Mouse (Mus musculus): ENCODE measurements around the gene Zbtb43.

Zbtb43 gene

DNA sequence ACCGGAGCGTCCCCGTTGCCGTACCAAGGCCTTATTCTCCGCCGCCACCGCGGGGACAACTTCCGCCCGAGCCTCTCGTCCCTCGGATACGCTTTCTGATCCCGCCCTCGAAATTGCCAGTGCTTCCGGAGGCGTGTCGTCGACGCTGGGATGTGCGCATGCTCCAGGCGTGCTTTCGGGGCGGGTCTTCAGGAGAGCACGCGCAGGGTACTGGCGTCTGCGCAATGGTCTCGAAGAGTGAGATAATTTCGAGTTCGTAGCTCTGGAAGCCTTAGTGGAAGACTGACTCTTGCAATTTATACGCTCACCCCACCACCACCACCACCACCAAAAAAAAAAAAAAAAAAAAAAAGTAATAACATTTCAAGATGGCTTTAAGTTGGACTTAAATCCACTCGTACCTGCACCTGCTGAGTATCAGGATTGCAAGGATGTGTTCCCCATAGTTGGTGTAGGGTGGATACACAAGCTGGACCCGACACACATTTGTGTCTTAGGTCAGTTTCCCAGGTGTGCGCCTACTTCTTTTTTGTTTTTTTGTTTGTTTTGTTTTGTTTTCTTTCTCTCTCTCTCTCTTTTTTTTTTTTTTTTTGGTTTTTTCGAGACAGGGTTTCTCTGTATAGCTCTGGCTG is at the start of gene Zbtb43:
Gene Zbtb43 (minus strand): TSS at position 94 of the 632 bp plus-strand sequence.
- peak; percentile 98 for DNase-seq

DNA sequence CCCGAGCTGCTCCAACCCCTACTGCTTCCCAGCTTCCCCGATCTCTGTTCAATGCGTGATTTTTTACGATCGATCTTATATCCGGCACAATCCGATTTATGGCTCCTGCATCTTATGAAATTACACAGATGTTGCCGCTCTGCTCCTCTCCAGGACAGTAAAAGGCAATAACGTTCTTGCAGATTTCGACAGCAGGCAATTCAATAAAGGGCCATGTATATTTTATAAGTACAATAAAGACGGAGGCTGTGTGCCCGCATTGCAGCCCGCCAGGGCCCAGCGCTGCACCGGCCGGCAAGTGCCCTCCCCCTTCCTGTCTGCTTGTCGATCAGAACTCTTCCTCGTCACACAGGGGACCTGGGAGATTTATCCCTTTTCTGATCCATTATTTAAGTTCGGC is 47.5 kb upstream of the Zbtb43 start:
- DNase-seq: no peak

DNA sequence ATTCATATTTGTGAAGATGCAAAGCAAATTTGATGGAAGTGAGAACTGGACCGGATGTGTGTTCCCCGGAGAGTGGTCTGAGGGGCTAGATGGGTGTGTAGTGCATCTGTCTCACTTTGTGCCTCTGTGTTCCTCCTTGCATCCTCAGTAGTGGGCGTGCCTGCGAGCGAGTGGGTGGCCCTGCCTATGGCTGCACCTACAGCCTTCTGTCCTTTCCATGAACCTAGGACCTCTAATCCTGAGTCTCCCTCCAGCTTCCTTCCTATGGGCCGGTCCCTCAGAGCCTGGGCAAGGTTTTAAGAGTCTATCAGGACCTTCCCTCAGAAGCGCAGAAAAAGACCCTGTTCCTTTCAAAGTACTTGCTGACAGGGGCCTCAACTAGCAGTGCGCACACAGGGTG is 47.1 kb upstream of the Zbtb43 start:
- no peak for DNase-seq

DNA sequence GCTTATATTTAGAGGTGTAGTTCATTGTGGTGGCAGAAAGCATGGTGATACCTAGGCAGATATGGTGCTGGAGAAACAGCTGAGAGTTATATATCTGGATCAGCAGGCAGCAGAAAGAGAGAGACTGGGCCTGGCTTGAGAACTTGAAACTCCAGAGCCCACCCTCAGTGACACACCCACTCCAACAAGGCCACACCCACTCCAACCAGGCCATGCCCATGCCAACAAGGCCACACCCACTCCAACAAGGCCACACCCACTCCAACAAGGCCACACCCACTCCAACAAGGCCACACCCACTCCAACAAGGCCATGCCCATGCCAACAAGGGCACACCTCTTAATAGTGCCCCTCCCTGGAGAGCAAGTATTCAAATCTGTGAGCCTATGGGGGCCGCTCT is 42.4 kb upstream of the Zbtb43 start:
- no peak for DNase-seq

DNA sequence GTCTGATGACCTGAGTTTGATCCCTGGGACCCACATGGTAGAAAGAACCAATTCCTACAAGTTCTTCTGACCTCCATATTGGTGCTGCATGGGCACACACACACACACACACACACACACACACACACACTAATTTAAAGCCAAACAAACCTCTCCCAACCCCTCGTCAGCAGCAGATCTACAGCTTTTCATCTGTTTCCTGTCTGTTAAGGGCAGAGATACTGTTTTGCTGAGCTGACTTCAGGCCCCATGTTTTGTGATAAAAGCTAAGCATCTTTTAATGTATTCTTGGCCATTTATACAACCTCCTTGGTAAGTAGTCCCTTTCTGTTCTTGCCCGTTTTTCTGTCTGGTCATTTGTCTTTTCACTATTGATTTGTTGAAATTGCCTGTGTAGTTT is 34.2 kb upstream of the Zbtb43 start:
- no peak for DNase-seq

DNA sequence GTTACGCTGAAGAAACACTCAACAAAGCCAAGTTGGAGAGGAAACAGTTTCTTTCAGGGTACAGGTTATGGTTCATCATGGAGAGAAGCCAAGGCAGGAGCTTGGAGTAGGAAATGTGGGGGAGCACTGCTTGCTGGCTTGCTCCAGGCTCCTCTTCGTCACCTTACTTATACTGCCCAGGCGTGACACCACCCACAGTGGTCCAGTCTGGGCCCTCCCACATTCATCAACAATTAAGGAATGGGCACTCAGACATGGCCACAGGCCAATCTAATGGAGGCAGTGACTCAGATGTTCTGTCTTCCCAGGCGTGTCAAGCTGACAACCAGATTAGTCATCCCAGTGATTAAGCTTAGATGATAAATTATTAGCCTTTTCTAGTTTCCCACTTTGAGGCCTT is 29.9 kb upstream of the Zbtb43 start:
- no peak for DNase-seq

DNA sequence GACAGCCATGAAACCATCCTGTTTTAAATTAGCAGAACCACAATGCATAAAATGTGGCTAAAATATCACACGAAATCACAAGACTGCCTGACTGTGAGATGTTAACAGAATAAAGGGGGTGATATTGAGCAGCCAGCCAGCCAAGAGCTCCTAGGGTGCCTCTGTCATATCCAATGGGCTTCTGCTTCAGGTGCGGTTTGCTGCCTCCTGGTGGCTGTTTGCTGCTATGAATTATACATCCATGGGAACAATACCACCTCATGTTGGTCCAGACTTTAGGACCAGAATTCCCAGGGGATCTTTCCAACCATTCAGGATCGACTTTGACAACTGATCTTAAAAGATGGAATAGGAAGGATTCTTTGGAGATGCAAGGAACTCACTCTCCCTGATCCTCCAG is 27.3 kb upstream of the Zbtb43 start:
- DNase-seq: no peak

DNA sequence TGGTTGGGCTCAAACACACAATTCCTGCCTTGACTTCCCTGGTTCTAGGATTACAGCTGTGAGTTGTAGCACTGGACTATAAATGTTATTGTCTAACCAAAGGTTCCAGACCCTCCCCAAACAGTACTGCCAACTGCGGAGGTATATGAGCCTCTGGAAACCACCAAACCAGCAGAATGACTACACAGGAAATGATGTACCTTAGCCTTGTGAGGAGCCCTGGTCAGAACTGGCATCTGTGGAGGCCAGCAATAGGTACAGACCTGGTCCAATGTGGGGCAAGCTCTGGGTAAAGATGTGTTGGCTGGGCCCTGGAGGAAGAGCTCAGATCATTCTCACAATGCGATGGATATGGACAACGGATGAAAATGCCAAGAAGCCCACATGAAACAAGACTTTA is 23.7 kb upstream of the Zbtb43 start:
- DNase-seq: no peak

DNA sequence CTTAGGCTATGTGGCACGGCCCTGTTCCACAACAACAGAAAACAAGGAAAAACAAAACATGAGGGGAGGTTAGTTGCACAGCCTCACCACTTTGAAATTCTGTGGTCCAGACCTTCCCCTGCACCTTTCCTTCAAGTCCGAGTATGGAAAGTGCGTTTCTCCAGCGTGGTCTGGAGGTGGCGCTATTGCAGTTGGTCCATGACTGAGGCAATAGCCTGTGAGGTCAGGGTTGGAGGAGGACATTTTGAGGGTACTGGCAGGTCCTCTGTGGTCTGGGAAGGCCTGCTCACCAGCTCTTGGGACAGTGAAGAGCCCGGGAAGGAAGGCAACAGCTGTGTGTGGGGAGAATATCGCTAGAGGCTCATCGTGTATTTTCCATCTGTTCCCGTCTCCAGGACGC is 21.2 kb upstream of the Zbtb43 start:
- DNase-seq: no peak

DNA sequence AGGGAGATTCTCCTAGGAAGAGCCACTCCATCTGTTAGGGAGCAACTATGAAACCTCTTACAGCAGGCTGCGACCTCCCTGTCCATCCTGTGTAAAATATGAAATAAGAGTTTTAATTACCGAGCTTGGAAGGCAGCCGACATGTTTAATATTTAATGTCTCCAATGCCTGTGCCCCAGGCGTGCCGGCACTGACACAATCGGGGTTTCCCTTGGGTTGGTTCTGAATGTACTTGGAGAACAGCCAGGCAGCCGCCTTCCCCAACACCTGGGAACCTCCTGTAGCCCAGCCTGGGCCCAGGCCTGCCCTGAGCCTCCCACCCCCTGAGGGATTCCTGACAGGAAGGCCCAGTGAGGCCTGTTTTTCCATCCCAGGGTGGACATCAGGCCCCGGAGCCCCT is 19.0 kb upstream of the Zbtb43 start:
- DNase-seq: no peak

DNA sequence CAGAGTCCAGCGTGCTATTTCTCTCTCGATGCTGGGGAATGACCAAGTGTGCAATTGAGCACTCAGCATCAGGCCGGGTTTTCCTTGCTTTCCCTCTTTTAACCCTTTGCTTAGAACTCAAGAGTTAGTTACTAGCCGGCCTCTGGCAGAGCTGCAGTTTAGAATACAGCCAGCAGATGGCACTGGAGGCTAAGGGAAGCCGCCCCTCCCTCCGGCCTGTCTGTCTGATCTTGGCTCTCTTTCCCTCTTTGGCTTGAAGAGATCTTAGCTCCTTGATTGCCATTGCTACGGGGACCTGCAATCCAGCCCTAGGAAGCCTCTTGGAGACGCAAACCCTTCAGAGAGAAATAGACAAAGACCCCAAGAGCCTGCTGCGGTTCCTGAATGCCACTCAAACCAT is 18.5 kb upstream of the Zbtb43 start:
- DNase-seq: peak; percentile 79

DNA sequence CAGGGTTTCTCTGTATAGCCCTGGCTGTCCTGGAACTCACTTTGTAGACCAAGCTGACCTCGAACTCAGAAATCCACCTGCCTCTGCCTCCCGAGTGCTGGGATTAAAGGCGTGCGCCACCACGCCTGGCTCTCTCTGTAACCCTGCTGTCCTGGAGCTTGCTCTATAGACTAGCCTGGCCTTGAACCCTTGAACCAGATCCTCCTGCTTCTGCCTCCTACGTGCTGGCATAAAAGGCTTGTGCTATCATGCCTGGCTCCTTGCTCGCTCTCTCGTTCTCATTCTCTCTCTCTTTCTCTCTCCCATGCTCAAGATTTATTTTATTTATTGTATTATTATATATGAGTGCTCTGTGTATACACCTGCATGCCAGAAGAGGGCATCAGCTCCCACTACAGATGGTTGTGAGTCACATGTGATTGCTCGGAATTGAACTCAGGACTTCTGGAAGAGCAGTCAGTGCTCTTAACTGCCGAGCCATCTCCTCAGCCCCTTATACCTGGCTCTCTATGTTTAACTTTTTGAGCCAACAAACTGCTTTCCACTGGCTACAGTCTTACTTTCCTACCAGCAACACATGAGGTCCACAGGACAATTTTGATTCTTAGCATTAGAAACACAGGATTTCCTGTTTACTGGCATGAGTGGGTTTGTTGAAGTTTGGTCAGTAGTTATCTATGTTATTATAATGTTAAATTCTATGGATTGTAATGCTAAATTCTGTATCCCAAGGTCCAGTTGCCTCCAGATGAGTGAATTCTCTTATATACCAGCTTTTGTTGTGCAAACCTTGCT is 9.8 kb upstream of the Zbtb43 start:
- DNase-seq: no peak

DNA sequence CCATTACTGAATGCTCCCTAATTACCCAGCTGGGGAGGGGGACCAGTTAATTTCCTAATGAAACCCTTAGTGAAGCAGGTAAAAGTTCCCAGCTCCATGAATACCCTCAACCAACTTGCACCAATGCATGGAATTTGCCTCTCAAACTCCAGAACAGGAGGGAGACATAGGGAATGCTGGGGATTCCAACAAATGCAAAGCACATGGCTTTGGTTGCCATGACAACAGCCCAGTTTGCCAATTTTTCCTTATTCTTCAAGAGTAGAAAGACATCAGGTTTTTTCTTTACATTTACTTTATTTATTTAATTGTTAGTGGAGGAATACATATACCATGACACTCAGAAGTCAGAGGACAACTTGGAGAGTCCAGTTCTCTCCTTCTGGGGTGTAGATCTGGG is 7.6 kb upstream of the Zbtb43 start:
- DNase-seq: peak; percentile 53

DNA sequence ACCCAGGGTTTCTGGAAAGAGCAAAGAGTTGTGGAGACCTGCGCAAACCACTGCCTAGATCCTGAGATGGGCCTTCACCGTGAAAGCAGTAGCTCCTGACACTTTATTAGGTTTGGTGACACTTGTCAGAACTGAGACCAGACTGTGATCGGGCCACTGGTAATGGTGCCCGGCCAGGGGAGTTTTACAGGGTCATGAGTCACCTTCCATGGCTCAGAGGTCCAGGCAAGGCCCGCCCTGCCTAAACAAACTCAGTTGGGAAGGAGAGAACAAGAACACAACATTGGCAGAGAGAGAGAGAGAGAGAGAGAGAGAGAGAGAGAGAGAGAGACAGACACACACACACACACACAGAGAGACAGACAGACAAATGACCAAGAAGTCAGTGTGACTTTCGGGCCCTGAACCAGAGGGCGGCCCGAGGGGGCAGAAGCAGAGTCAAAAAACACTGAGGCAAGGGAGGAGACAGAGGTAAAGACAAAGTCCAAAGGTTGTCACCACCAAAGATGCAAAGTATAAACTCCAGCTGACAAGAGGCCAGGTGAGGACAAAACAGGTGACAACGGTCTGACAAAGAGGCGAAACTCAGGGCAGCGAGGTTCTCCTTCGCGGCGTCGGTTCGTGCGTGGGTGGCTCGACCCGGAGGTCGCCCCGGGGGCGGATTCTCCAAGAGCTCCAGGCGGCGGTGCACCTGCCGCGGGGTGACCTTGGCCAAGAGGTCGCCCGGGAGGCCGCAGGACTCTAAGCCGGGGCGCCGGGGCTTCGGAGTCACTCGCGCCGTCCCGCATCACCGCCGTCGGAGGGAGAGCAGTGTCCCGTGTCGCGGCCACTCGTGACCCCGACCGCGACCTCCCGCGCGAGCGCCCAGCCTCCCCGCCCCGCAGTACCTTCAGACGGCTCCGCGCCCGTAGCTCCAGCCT is 553 bp downstream of the Zbtb43 start:
- DNase-seq: no peak

DNA sequence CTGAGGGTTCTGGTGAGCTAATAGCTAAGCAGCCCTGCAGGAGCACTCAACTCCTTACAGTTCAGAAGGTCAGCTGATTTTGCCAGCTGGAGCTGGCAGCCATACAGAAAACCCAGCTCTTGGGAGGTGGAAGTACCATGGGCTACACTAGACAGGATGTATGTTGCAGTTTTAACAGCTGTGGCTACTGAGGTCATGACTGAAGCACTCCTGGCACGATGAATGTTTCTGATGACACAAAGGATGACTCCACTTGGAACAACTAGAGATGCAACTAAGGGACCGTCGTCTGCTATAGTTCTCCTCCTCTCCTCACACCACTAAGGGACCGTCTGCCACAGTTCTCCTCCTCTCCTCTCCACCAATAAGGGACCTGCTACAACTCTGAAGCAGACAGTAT is 2.4 kb downstream of the Zbtb43 start:
- no peak for DNase-seq

DNA sequence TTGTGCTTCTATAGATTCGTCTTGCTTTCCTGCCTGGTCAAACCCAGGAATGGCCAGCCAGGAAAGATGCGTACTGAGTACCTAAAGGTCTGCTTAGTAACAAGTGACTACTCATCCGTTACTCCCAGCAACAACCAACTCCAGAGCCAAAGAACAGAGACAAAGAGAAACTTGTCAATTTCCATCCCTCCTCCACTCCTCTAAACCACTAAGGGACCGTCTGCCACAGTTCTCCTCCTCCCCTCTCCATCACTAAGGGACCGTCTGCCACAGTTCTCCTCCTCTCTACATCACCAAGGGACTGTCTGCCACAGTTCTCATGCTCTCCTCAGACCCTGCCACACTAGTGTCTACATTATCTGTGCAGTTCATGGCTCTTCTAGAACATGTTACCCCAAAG is 3.1 kb downstream of the Zbtb43 start:
- DNase-seq: no peak

DNA sequence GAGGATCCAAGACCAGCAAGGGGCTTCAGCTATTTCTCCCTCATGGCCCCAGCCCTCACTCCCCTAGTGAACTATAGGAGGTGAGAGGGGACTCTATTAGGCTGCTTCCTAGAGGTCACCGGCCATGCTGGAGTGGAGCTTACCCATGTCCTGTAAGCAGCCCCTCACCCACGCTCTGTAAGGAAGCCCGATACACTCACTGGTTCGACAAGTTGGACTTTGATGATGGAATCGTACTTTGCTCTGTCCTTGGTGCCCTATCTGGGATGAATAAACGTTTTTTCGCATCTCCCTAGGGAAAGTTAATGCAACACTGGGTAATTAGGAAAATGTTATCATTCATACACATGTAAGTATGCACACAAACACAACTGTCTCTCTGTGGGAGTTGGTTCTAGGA is 6.3 kb downstream of the Zbtb43 start:
- no peak for DNase-seq

DNA sequence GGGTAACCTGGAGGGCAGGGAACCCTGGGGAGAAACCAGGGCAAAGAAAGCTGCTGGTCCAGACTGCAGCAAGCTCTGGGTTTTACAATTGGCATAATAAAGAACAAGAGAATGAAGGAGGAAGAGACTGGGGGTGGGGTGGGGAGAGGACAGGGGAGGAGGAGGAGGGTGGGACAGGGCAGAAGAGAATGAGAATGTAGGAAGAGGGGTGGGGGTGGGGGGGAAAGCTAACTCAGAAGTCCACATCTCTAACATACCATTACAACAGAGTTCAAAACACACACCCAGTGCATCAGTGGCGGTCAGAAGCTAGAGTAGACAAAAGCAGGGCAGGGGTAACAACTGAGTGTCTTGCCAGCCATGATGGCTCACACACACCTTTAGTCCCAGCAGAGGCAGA is 7.3 kb downstream of the Zbtb43 start:
- DNase-seq: no peak

DNA sequence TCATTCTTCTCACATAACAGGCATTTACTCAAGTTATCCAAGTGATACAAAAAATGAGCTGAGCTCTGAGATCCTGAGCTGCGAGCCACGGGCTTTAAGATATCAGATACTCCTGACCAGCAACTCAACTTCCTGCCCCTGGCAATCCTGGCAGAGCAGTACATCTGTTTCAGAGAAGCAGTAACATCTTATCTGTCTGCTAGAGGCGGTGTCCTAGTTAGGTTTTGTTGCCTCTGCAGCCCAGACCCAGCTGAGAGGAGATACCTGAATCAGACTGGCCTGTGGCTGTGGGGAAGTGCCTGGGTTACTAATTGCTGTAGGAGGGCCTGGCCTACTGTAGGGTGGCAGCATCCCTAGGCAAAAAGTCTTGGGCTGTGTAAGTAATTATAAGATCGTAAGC is 8.7 kb downstream of the Zbtb43 start:
- no peak for DNase-seq

DNA sequence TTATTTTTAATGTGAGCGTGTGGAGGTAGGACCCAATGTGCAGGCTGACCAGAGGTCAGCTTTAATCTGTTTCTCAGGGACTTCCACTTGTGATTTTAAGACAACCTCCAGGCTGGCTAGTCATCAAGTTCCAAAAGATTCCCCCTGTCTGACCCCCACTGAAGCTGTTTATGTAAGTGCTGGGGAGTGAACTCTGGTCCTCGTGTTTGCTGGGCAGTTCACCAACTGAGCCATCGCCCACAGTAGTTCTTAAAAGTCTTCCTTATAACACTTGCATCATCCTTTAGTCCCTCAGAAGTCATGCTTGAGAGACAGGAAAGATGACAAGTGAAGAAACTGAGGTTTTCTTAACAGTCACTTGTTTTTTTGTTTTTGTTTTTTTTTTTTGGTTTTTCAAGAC is 11.7 kb downstream of the Zbtb43 start:
- DNase-seq: no peak

DNA sequence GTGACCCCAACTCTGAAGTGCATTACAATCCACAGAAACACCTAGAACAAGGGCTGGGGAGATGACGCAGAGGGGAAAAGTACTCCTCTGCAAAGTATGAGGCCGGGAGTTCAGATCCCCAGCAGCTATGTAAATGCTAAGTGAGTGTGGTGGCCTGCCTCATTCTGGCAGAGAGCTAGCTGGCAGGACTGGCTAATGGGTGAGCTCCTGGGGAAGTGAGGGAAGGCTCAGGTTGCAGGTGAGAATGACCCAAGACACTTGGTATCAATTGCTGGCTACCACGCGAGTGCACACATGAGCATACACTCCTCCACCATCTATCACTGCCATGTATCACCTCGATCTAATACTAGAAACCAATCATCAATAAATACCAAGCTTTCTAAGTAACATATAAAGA is 12.1 kb downstream of the Zbtb43 start:
- DNase-seq: no peak

DNA sequence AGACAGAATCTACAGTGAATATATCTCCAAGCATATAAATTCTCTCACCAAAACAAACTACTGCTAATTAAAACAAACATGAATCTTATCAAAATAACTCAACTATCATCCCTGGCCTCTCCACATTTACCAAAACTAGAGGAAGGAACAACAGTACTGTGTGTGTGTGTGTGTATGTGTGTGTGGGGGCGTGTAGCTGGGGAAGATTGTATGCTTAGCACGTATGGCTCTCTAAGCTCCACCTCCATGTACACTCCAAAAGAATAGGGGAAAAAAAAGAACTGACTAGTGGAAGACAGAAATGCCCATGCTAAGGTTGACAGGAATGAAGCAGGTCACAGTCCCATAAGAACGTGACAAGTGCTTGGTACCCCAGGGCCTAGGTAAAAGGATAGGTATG is 13.0 kb downstream of the Zbtb43 start:
- DNase-seq: no peak

DNA sequence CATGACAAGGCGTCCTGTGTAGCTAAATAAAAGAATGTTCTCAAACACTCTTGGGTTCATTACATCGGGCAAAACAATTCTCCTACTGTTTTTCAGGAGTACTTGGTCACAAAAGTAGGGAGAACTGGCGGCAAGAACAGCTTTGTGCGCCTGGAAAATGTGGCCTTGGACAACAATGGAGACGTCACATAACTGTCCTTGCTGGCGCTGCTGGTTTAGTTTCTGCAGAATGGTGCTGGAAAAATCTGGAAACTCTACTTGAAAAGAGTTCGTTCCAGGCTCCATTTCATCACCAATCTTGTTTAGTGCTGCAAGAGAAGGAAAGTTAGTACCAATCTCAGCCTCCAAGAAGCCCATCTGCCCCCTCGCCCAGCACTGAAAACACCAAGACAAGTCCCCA is 13.5 kb downstream of the Zbtb43 start:
- no peak for DNase-seq

DNA sequence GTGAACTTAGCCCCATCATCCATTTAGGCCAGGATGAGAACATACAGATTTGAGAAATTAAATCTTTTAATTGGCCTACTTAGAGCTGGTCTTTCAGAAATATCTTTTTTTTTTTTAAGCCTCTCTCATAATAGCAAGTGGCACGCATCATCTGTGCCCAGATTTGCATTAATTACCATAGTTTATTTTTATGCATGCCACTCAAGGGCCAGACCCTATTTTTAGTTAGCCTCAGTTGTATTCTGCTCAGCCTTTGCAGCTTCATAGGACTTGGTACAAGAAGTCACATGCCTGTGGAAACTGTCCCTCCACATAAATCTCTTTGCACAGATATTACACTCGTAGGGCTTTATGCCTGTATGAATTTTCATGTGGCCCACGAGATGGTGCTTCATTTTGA is 14.9 kb downstream of the Zbtb43 start:
- DNase-seq: no peak

Data from embryo, embryonic 11 days (tissue).